Mouse (Mus musculus) erythroblast, embryonic 14.5 days (primary cell): ENCODE measurements at regions not wholly inside any gene's neighbourhood (a gene's known extent, or its start where the extent isn't known, plus 50 kb on each side); places are given as distances from the start of the nearest gene placed in this dataset.

Source experiments
- GATA1 ChIP-seq: IDR thresholded peaks from 2 replicates; pipeline ENCODE4 v1.6.1; 2012; ENCODE audit warnings: low read length, inconsistent platforms, mixed read lengths
- TAL1 ChIP-seq: IDR thresholded peaks from 3 replicates; pipeline ENCODE4 v1.6.1; 2012; ENCODE audit warnings: low read length, inconsistent platforms, mixed read lengths

GRCm38 (mm10) chr3:66480718-66481117 is 184.1 kb upstream of the Veph1 start:
- TF ChIP-seq TAL1, result no peak
- no peak for TF ChIP-seq GATA1
